Mouse (Mus musculus) limb, embryonic 11.5 days (tissue): ENCODE results near the gene Phf21a. TPM values are rescaled to one million over a fixed set of nuclear protein-coding genes. Genes with fewer than 3 reads are reported as not detected.

ENCODE experiments used
- ATAC-seq: fragments of 200-750 bp; cut with Nextera tagmentation; 2 replicates; pipeline ENCODE4 v1.8.0; 2017; ENCODE audit warnings: low read depth; ENCODE audit not compliant: insufficient number of reproducible peaks, low FRiP score, low TSS enrichment
- DNase-seq: peaks from one replicate; pipeline ENCODE4 v3.0.0-alpha.2; 2015; ENCODE audit warnings: low spot score
- H3K27ac ChIP-seq: fragments of 300-500 bp; sonication (generic); replicated peaks from 2 replicates; pipeline ENCODE4 v1.5.1; 2014; ENCODE audit warnings: low read depth, mild to moderate bottlenecking, low read length
- H3K27me3 ChIP-seq: fragments of 300-500 bp; sonication (generic); 2 replicates; pipeline ENCODE4 v1.6.1; 2014; ENCODE audit warnings: mild to moderate bottlenecking, low read length, mixed read lengths; ENCODE audit not compliant: control insufficient read depth, insufficient read depth
- H3K36me3 ChIP-seq: fragments of 300-500 bp; sonication (generic); 2 replicates; pipeline ENCODE4 v1.6.1; 2014; ENCODE audit warnings: mild to moderate bottlenecking, low read length, moderate library complexity, mixed read lengths; ENCODE audit not compliant: control insufficient read depth, insufficient read depth
- H3K4me1 ChIP-seq: fragments of 300-500 bp; sonication (generic); 2 replicates; pipeline ENCODE4 v1.6.1; 2014; ENCODE audit warnings: low read length, mixed read lengths; ENCODE audit not compliant: control insufficient read depth, insufficient read depth
- H3K4me2 ChIP-seq: fragments of 300-500 bp; sonication (generic); 2 replicates; pipeline ENCODE4 v1.6.1; 2014; ENCODE audit warnings: low read depth, mild to moderate bottlenecking, moderate library complexity; ENCODE audit not compliant: severe bottlenecking
- H3K4me3 ChIP-seq: fragments of 300-500 bp; sonication (generic); 2 replicates; pipeline ENCODE4 v1.5.1; 2014; ENCODE audit warnings: low read depth, low read length
- H3K9ac ChIP-seq: fragments of 300-500 bp; sonication (generic); 2 replicates; pipeline ENCODE4 v1.6.1; 2014; ENCODE audit warnings: mild to moderate bottlenecking, low read length
- H3K9me3 ChIP-seq: fragments of 300-500 bp; sonication (generic); 2 replicates; pipeline ENCODE4 v1.6.1; 2016; ENCODE audit warnings: low read length; ENCODE audit not compliant: control insufficient read depth
- WGBS: fragments of 180-500 bp; shearing (Covaris S2); extraction: QIAGEN DNeasy Blood & Tissue Kit; methylation state at CpG from one replicate; pipeline ENCODE4 v1.1.7; 2014; 5-methylcytosine and 5-hydroxymethylcytosine counted together
- polyA plus RNA-seq: library from polyadenylated mRNA; unstranded; fragments of >200 nt; fragmentation: Nextera tagmentation; extraction: Ambion mirVana; gene quantifications from 2 replicates; pipeline ENCODE4 v1.2.1, GENCODE M21; 2014

The Phf21a gene
- polyA plus RNA-seq, 1 experiment from 2014 or later, result 38.7 TPM

GRCm38 (mm10) chr2:92401091-92401561, 308.2 kb downstream of the Phf21a start, which contains the start of gene Mapk8ip1:
Gene Mapk8ip1 (minus strand): TSS chr2:92401263.
- H3K4me1 ChIP-seq, result peaks cover 7% of the 10 kb centered on the region
- no peaks in the 10 kb centered on the region for H3K9me3 ChIP-seq
- ATAC-seq (peak; percentile 38; the same call in 1 of the 2 replicates), DNase-seq (peak; percentile 54)
- peak within 1 kb of the TSS; percentile 52 for H3K4me3 ChIP-seq
- H3K36me3 ChIP-seq, result peaks cover 7% of the 10 kb centered on the region; the same call in 1 of the 2 replicates
- H3K27me3 ChIP-seq, result 0 out of 2 replicates have a peak, but pooled peaks cover 6% of the 10 kb centered on the region
- WGBS, result under 1% methylated on average over 30 of the region's 59 CpGs
- peak within 1 kb of the TSS; percentile 92 for H3K4me2 ChIP-seq
- no peak within 1 kb of the TSS for H3K27ac ChIP-seq
- H3K9ac ChIP-seq, result peak within 1 kb of the TSS; percentile 52; the same call in 1 of the 2 replicates

GRCm38 (mm10) chr2:92402591-92403326, 309.8 kb downstream of the Phf21a start:
- H3K9ac ChIP-seq, result no peak overlapping the region
- H3K9me3 ChIP-seq, result no peaks in the 10 kb centered on the region
- DNase-seq, result no peak
- H3K36me3 ChIP-seq, result peaks cover 10% of the 10 kb centered on the region; the same call in 1 of the 2 replicates
- no peak overlapping the region for H3K27ac ChIP-seq
- H3K4me3 ChIP-seq, result no peak overlapping the region
- WGBS, result 70% methylated on average over 4 of the region's 4 CpGs
- H3K4me1 ChIP-seq, result peaks cover 7% of the 10 kb centered on the region
- ATAC-seq, result no peak
- 0 out of 2 replicates have a peak, but pooled peaks cover 6% of the 10 kb centered on the region for H3K27me3 ChIP-seq
- no peak overlapping the region for H3K4me2 ChIP-seq

- H3K4me2 ChIP-seq, result no peak overlapping the region
- DNase-seq, result no peak
- no peak overlapping the region for H3K9ac ChIP-seq
- peaks cover 12% of the 10 kb centered on the region; the same call in 1 of the 2 replicates for H3K36me3 ChIP-seq
- H3K4me1 ChIP-seq, result peaks cover 7% of the 10 kb centered on the region
- H3K27ac ChIP-seq, result no peak overlapping the region
- no peak for ATAC-seq
- no peak overlapping the region for H3K4me3 ChIP-seq
- 91% methylated on average over 5 of the region's 5 CpGs for WGBS
- 0 out of 2 replicates have a peak, but pooled peaks cover 6% of the 10 kb centered on the region for H3K27me3 ChIP-seq
- H3K9me3 ChIP-seq, result no peaks in the 10 kb centered on the region
Observed at GRCm38 (mm10) chr2:92403776-92404319, 310.9 kb downstream of the Phf21a start.

GRCm38 (mm10) chr2:92404737-92405136, 311.8 kb downstream of the Phf21a start:
- WGBS, result 77% methylated on average over 6 of the region's 6 CpGs
- Histone ChIP-seq H3K36me3 (peaks cover 12% of the 10 kb centered on the region; the same call in 1 of the 2 replicates), H3K4me1 (peaks cover 7% of the 10 kb centered on the region), H3K4me3 (no peak overlapping the region), H3K27ac (no peak overlapping the region), H3K9me3 (no peaks in the 10 kb centered on the region), H3K9ac (no peak overlapping the region), H3K27me3 (0 out of 2 replicates have a peak, but pooled peaks cover 6% of the 10 kb centered on the region), H3K4me2 (no peak overlapping the region)
- ATAC-seq, result no peak
- DNase-seq, result no peak

- DNase-seq (no peak), ATAC-seq (no peak)
- Histone ChIP-seq H3K27ac (no peak overlapping the region), H3K27me3 (0 out of 2 replicates have a peak, but pooled peaks cover 2% of the 10 kb centered on the region), H3K4me1 (peaks cover 5% of the 10 kb centered on the region), H3K4me3 (no peak overlapping the region), H3K9ac (no peak overlapping the region), H3K4me2 (no peak overlapping the region), H3K36me3 (peaks cover 18% of the 10 kb centered on the region; the same call in 1 of the 2 replicates), H3K9me3 (no peaks in the 10 kb centered on the region)
- 97% methylated on average over 7 of the region's 7 CpGs for WGBS
Observed at GRCm38 (mm10) chr2:92405687-92406086, 312.8 kb downstream of the Phf21a start.

GRCm38 (mm10) chr2:92408309-92409045, 315.6 kb downstream of the Phf21a start:
- peaks cover 30% of the 10 kb centered on the region; the same call in 1 of the 2 replicates for H3K36me3 ChIP-seq
- WGBS, result 91% methylated on average over 18 of the region's 18 CpGs
- H3K9me3 ChIP-seq, result no peaks in the 10 kb centered on the region
- ATAC-seq (no peak), DNase-seq (no peak)
- no peak overlapping the region for H3K9ac ChIP-seq
- H3K4me1 ChIP-seq, result no peaks in the 10 kb centered on the region
- H3K27me3 ChIP-seq, result no peaks in the 10 kb centered on the region
- no peak overlapping the region for H3K4me2 ChIP-seq
- no peak overlapping the region for H3K27ac ChIP-seq
- H3K4me3 ChIP-seq, result no peak overlapping the region

GRCm38 (mm10) chr2:92411705-92412104, 318.8 kb downstream of the Phf21a start:
- WGBS, result 94% methylated on average over 10 of the region's 10 CpGs
- no peaks in the 10 kb centered on the region for H3K27me3 ChIP-seq

More at GRCm38 (mm10) chr2:92411705-92412104, 318.8 kb downstream of the Phf21a start:
- Histone ChIP-seq H3K4me1 (no peaks in the 10 kb centered on the region), H3K36me3 (peaks cover 36% of the 10 kb centered on the region), H3K4me2 (no peak overlapping the region), H3K27ac (no peak overlapping the region), H3K9me3 (no peaks in the 10 kb centered on the region), H3K9ac (no peak overlapping the region), H3K4me3 (no peak overlapping the region)
- ATAC-seq (no peak), DNase-seq (no peak)
